Mouse (Mus musculus) right cerebral cortex, adult 2 months (tissue): ENCODE measurements at regions not wholly inside any gene's neighbourhood (a gene's known extent, or its start where the extent isn't known, plus 50 kb on each side); places are given as distances from the start of the nearest gene placed in this dataset.
"Not testable (repeated sequence)": the region's sequence is repeated elsewhere in the genome, so short reads cannot be mapped to it uniquely, and the experiment has no call there.

ENCODE experiments used
- DNase-seq, 2 experiments: peaks; one replicate each; pipeline ENCODE4 v3.0.0; 2021 to 2022; ENCODE audit warnings: low spot score in 2 of 2

GRCm38 (mm10) chr11:111957721-111958287, 824.2 kb upstream of the Sox9 start:
- no peak for DNase-seq

GRCm38 (mm10) chr11:111961047-111961837, 820.8 kb upstream of the Sox9 start:
- peak; percentile 9 to 15 for DNase-seq

GRCm38 (mm10) chr11:111961846-111962245, 820.2 kb upstream of the Sox9 start:
- peak in 1 of 2 experiments; percentile 10 for DNase-seq

GRCm38 (mm10) chr11:111964066-111964465, 818.0 kb upstream of the Sox9 start:
- no peak for DNase-seq

GRCm38 (mm10) chr11:111966401-111966800, 815.6 kb upstream of the Sox9 start:
- DNase-seq: no peak

- DNase-seq: no peak
Observed at GRCm38 (mm10) chr11:111971001-111971400, 811.0 kb upstream of the Sox9 start.

GRCm38 (mm10) chr11:111978667-111979066, 803.4 kb upstream of the Sox9 start:
- DNase-seq: no peak

GRCm38 (mm10) chr11:111996395-111996794, 785.6 kb upstream of the Sox9 start:
- no peak for DNase-seq

GRCm38 (mm10) chr11:112010848-112011247, 771.2 kb upstream of the Sox9 start:
- not testable (repeated sequence) for DNase-seq

GRCm38 (mm10) chr11:112017906-112018305, 764.1 kb upstream of the Sox9 start:
- DNase-seq: no peak

- no peak for DNase-seq
Observed at GRCm38 (mm10) chr11:112028031-112028430, 754.0 kb upstream of the Sox9 start.

- DNase-seq: no peak
Observed at GRCm38 (mm10) chr11:112038741-112039140, 743.3 kb upstream of the Sox9 start.

GRCm38 (mm10) chr11:112044455-112044854, 737.6 kb upstream of the Sox9 start:
- no peak for DNase-seq

GRCm38 (mm10) chr11:112045353-112045752, 736.7 kb upstream of the Sox9 start:
- DNase-seq: no peak

GRCm38 (mm10) chr11:112050362-112050761, 731.7 kb upstream of the Sox9 start:
- DNase-seq: no peak

GRCm38 (mm10) chr11:112055591-112055990, 726.4 kb upstream of the Sox9 start:
- DNase-seq: no peak

GRCm38 (mm10) chr11:112067176-112067575, 714.8 kb upstream of the Sox9 start:
- no peak for DNase-seq

GRCm38 (mm10) chr11:112068821-112069220, 713.2 kb upstream of the Sox9 start:
- no peak for DNase-seq

GRCm38 (mm10) chr11:112071571-112071970, 710.5 kb upstream of the Sox9 start:
- DNase-seq: peak; percentile 56 to 65

GRCm38 (mm10) chr11:112081386-112081785, 700.6 kb upstream of the Sox9 start:
- no peak for DNase-seq

- no peak for DNase-seq
Observed at GRCm38 (mm10) chr11:112083019-112083418, 699.0 kb upstream of the Sox9 start.

GRCm38 (mm10) chr11:112092168-112092567, 689.9 kb upstream of the Sox9 start:
- no peak for DNase-seq

GRCm38 (mm10) chr11:112095009-112095408, 687.0 kb upstream of the Sox9 start:
- DNase-seq: no peak
